Mouse (Mus musculus) forebrain, postnatal 0 days (tissue): ENCODE measurements around the gene Plin3. TPM values are rescaled to one million over a fixed set of nuclear protein-coding genes. Genes with fewer than 3 reads are reported as not detected.
A peak's percentile ranks its signal among the peaks of the same experiment; 100 is the strongest.
"Not testable (repeated sequence)": the region's sequence is repeated elsewhere in the genome, so short reads cannot be mapped to it uniquely, and the experiment has no call there.

Experiments
- ATAC-seq: fragments of 200-750 bp; cut with Nextera tagmentation; 2 replicates; pipeline ENCODE4 v1.8.0; 2017; ENCODE audit warnings: mild to moderate bottlenecking, moderate library complexity
- DNase-seq: peaks from one replicate; pipeline ENCODE4 v3.0.0-alpha.2; 2015
- H3K27ac ChIP-seq: fragments of 300-500 bp; sonication (generic); 2 replicates; pipeline ENCODE4 v1.5.1; 2014; ENCODE audit warnings: low read depth, mild to moderate bottlenecking, antibody characterized with exemption, low read length, moderate library complexity, mixed read lengths
- H3K27me3 ChIP-seq: fragments of 300-500 bp; sonication (generic); 2 replicates; pipeline ENCODE4 v1.6.1; 2014; ENCODE audit warnings: mild to moderate bottlenecking, low read length, mixed read lengths; ENCODE audit not compliant: insufficient read depth
- H3K36me3 ChIP-seq: fragments of 300-500 bp; sonication (generic); 2 replicates; pipeline ENCODE4 v1.6.1; 2014; ENCODE audit warnings: mild to moderate bottlenecking, moderate library complexity; ENCODE audit not compliant: insufficient read depth
- H3K4me1 ChIP-seq: fragments of 300-500 bp; sonication (generic); 2 replicates; pipeline ENCODE4 v1.6.1; 2014; ENCODE audit warnings: antibody characterized with exemption; ENCODE audit not compliant: insufficient read depth
- H3K4me2 ChIP-seq: fragments of 300-500 bp; sonication (generic); 2 replicates; pipeline ENCODE4 v1.6.1; 2014; ENCODE audit warnings: low read depth, mild to moderate bottlenecking, moderate library complexity
- H3K4me3 ChIP-seq: fragments of 300-500 bp; sonication (generic); 2 replicates; pipeline ENCODE4 v1.5.1; 2014; ENCODE audit warnings: low read depth, low read length, mixed read lengths
- H3K9ac ChIP-seq: fragments of 300-500 bp; sonication (generic); 2 replicates; pipeline ENCODE4 v1.6.1; 2014; ENCODE audit warnings: mild to moderate bottlenecking
- H3K9me3 ChIP-seq: fragments of 300-500 bp; sonication (generic); 2 replicates; pipeline ENCODE4 v1.6.1; 2016; ENCODE audit warnings: low read length
- CTCF ChIP-seq: sonication (generic); IDR thresholded peaks from 2 replicates; pipeline ENCODE4 v1.5.1; 2016; ENCODE audit warnings: antibody characterized with exemption, control low read depth, low read depth
- WGBS: fragments of 180-500 bp; shearing (Covaris S2); extraction: QIAGEN DNeasy Blood & Tissue Kit; methylation state at CpG from one replicate; pipeline ENCODE4 v1.1.7; 2014; 5-methylcytosine and 5-hydroxymethylcytosine counted together
- polyA plus RNA-seq: library from polyadenylated mRNA; unstranded; fragments of >200 nt; fragmentation: Nextera tagmentation; extraction: Ambion mirVana; gene quantifications from 2 replicates; pipeline ENCODE4 v1.2.1, GENCODE M21; 2015
- total RNA-seq: library from RNA; depleted of rRNA; stranded (reverse); fragments of >200 nt; gene quantifications from 2 replicates; pipeline ENCODE4 v1.2.3, GENCODE M21; 2014

Plin3 gene
- total and polyA plus RNA-seq, 2 experiments from 2014 or later: 8.5 to 13.9 TPM

DNA sequence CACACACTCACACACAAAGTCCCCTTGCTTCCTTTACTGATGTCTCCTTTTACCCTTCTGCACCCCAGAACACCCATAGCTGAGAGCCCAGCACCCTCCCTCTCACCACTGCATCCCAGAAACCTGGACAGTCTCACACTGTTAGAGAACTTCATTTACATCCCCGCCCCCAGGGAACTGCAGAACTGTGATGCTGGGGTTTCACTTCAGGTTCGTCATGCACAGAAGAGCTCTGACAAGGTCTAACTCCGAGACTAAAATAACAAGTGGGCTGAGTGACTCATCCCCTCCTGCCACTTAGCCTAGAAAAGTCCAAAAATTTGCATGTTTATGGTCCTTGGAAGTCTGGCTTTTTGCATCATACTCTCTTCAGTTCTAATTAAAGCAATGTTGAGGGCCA, 26.4 kb downstream of the Plin3 start:
- no peak overlapping the region for H3K9ac ChIP-seq
- DNase-seq: no peak
- ATAC-seq: no peak
- no peaks in the 10 kb centered on the region for H3K27me3 ChIP-seq
- no peak overlapping the region for H3K4me2 ChIP-seq
- no peak overlapping the region for H3K4me3 ChIP-seq
- no peak overlapping the region for H3K27ac ChIP-seq
- peaks cover 6% of the 10 kb centered on the region; the same call in 1 of the 2 replicates for H3K4me1 ChIP-seq
- TF ChIP-seq CTCF: no peak
- H3K36me3 ChIP-seq: peaks cover 27% of the 10 kb centered on the region
- no peaks in the 10 kb centered on the region for H3K9me3 ChIP-seq
- WGBS: 70% methylated on average over 3 of the region's 3 CpGs

DNA sequence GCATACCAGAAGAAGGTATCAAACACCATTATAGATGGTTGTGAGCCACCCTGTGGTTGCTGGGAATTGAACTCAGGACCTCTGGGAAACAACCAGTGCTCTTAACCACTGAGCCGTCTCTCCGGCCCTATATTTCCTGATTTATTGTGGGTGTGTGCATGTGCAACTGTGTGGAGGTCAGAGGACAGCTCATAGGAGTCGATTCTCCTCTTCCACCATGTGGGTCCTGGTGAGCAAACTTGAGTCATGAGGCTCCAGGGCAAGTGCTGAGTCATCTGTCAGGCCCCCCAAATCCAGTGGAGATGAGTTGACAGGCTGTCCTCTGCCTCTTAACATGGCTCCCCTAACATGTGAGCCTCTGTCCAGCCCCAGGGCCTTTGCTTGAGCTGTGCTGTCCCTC, 26.8 kb downstream of the Plin3 start:
- H3K36me3 ChIP-seq: peaks cover 31% of the 10 kb centered on the region
- no peaks in the 10 kb centered on the region for H3K9me3 ChIP-seq
- TF ChIP-seq CTCF: no peak
- H3K4me1 ChIP-seq: peaks cover 6% of the 10 kb centered on the region; the same call in 1 of the 2 replicates
- H3K9ac ChIP-seq: no peak overlapping the region
- 90% methylated on average over 3 of the region's 3 CpGs for WGBS
- ATAC-seq: no peak
- no peak for DNase-seq
- no peaks in the 10 kb centered on the region for H3K27me3 ChIP-seq
- no peak overlapping the region for H3K4me2 ChIP-seq
- H3K27ac ChIP-seq: no peak overlapping the region
- no peak overlapping the region for H3K4me3 ChIP-seq

DNA sequence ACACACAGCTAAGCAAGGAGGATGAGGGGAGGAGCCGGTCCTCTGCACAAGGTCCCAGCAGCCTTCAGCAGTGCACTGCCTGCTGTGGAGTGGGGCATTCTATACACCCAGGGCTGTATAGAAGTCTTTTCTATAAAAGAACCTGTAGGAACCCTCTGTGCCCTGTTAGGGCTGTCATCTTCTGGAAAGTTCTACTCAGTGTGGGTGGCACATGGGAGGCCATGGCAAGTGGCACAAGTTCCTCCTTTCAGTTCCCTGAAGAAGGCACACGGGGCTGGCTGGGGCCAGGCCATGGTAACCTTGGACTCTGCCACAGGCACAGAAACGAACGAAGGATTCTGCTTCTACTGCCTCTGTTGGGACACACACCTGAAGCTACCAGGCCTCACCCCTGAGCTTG, 27.7 kb downstream of the Plin3 start:
- H3K27me3 ChIP-seq: no peaks in the 10 kb centered on the region
- no peak overlapping the region for H3K4me3 ChIP-seq
- no peak overlapping the region for H3K4me2 ChIP-seq
- H3K4me1 ChIP-seq: peaks cover 6% of the 10 kb centered on the region; the same call in 1 of the 2 replicates
- no peak for ATAC-seq
- TF ChIP-seq CTCF: no peak
- no peak for DNase-seq
- no peak overlapping the region for H3K9ac ChIP-seq
- H3K36me3 ChIP-seq: peaks cover 39% of the 10 kb centered on the region
- 94% methylated on average over 4 of the region's 4 CpGs for WGBS
- no peaks in the 10 kb centered on the region for H3K9me3 ChIP-seq
- no peak overlapping the region for H3K27ac ChIP-seq

DNA sequence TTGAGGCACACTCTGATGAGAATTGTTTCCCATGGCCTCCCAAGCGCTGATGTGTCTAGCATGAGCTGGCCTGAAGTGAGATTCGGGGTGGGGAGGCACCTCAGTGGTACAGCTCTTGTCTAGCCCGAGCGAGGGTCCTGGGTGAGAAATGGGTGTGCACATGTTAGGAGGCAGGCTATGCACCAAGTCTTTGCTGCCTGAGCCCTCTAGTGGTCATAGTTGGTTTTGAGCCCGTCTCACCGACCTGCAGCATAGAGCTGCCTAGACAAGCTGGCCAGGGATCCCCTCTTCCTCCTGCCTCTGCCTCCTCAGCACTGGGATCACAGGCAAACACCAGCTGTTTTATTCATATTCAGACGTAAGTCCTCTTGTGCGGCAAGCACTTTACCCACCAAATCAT, 28.7 kb downstream of the Plin3 start:
- no peaks in the 10 kb centered on the region for H3K27me3 ChIP-seq
- 19% methylated on average over 8 of the region's 8 CpGs for WGBS

DNA sequence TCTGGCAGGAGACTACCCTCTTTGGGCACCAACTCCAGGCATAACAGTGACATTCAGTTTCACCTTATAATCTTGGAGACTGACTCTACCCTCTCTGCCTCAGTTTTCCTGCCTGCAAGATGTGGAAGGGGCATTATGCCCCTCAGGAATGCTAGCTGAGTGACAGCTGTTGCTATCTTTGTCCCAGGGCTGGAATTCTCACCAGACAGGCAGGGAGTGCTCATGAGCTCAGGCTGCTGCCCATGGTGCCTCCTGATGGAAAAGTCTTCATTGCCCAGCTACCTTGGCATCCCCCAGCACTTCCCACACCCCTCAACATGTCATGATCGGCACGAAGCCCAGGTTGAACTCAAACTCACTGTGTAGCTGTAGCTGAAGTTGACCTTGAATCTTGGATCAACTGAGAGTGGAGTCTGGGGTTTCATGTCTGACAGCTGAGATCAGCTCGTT, 30.0 kb downstream of the Plin3 start:
- H3K36me3 ChIP-seq: peaks cover 59% of the 10 kb centered on the region
- no peaks in the 10 kb centered on the region for H3K27me3 ChIP-seq
- 83% methylated on average over 3 of the region's 3 CpGs for WGBS

More for the DNA sequence above, 28.7 kb downstream of the Plin3 start:
- H3K36me3 ChIP-seq: peaks cover 49% of the 10 kb centered on the region
- TF ChIP-seq CTCF: peak; percentile 87
- H3K4me2 ChIP-seq: no peak overlapping the region
- peaks cover 13% of the 10 kb centered on the region; the same call in 1 of the 2 replicates for H3K4me1 ChIP-seq
- ATAC-seq: peak; percentile 83
- no peak overlapping the region for H3K9ac ChIP-seq
- no peak overlapping the region for H3K27ac ChIP-seq
- H3K9me3 ChIP-seq: no peaks in the 10 kb centered on the region
- H3K4me3 ChIP-seq: no peak overlapping the region
- DNase-seq: peak; percentile 79

DNA sequence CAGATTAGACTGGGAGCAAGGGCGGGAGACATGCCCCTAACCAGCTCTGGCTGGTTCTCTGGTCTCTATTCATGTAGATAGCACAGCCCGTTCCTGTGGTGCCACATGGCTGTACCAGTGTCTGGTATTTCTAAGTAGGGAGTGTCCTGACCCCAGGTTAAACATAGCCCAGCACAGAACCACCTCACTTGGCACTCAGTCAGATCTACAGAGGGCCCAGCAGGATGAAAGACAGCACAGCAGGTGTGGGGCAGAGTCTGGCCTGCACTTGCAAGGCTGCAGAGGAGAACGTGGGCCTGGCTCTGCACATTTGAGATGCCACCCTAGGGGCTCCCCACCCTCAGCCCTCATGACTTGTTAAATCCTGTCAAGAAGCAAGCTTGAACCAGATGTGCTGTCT, 31.5 kb downstream of the Plin3 start:
- no peak for ATAC-seq
- peaks cover 14% of the 10 kb centered on the region; the same call in 1 of the 2 replicates for H3K4me1 ChIP-seq
- H3K4me3 ChIP-seq: no peak overlapping the region
- TF ChIP-seq CTCF: no peak
- DNase-seq: no peak
- H3K27ac ChIP-seq: no peak overlapping the region
- peaks cover 59% of the 10 kb centered on the region for H3K36me3 ChIP-seq
- H3K9me3 ChIP-seq: no peaks in the 10 kb centered on the region
- no peak overlapping the region for H3K4me2 ChIP-seq
- 74% methylated on average over 3 of the region's 3 CpGs for WGBS
- no peak overlapping the region for H3K9ac ChIP-seq
- no peaks in the 10 kb centered on the region for H3K27me3 ChIP-seq

More for the DNA sequence above, 30.0 kb downstream of the Plin3 start:
- Histone ChIP-seq H3K4me3 (no peak overlapping the region), H3K9ac (no peak overlapping the region), H3K9me3 (no peaks in the 10 kb centered on the region), H3K4me1 (peaks cover 12% of the 10 kb centered on the region; the same call in 1 of the 2 replicates), H3K27ac (no peak overlapping the region), H3K4me2 (no peak overlapping the region)
- ATAC-seq: no peak
- DNase-seq: no peak
- no peak for TF ChIP-seq CTCF

DNA sequence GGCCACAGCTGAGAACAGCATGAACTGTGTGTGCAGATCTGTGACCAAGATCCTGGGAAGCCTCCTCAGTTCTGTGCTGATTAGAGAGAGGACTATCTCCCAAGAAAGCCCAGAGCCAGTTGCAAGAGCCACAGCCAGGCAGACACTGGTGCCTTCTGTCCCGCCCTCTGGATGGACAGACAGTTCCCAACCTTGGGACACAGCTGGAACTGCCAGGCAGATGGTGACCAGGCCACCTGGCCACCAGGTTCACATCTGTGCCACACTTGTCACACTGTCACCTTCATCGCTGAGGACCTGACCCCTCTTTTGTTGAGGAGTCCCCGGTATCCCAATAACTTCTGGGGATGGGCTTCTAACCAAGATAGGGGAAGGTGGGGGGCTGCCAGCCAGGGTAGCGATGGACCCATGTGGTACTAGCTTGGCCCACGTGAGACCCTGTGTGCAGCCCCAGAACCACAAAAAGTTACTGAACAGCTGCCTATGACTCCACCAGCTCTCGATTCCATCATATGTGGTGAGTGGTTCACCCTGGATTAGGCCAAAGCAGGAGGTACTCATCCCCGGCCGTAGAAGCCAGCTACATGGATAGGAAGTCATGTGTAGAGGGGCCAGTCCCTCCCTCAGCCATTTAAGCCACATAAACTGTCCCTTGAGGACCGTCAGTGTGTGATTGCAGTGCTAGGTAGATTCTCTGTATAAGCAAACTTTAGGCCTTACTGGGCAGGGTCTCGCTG, 33.2 kb downstream of the Plin3 start:
- peaks cover 20% of the 10 kb centered on the region; the same call in 1 of the 2 replicates for H3K4me1 ChIP-seq
- H3K27me3 ChIP-seq: no peaks in the 10 kb centered on the region
- H3K4me3 ChIP-seq: no peak overlapping the region
- H3K27ac ChIP-seq: no peak overlapping the region
- H3K36me3 ChIP-seq: peaks cover 51% of the 10 kb centered on the region
- H3K4me2 ChIP-seq: no peak overlapping the region
- H3K9me3 ChIP-seq: no peaks in the 10 kb centered on the region
- no peak for ATAC-seq
- no peak for DNase-seq
- TF ChIP-seq CTCF: no peak
- WGBS: 90% methylated on average over 10 of the region's 10 CpGs
- no peak overlapping the region for H3K9ac ChIP-seq

DNA sequence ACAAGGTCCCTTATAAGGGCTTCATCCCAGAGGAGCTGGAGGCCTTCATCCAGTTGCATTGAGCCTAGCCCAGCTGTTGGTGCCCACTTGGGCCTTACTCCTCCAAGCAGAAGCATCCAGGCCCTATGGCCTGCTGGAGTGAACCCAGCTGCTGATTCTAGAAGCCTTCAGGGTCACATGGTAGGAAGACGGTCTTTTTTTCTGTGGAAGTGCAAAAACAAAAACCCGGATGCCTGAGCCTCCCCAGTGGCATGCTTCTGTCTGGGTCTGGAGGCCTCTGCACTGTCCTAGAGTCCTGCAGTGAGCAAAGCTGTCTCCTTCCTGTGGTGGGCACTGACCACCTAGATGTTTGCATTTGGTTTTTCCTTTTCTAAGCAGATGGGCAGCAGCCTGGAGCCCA, 33.9 kb downstream of the Plin3 start:
- H3K36me3 ChIP-seq: peaks cover 51% of the 10 kb centered on the region
- peaks cover 20% of the 10 kb centered on the region; the same call in 1 of the 2 replicates for H3K4me1 ChIP-seq
- not testable (repeated sequence) for H3K27me3 ChIP-seq, H3K27ac ChIP-seq, H3K4me2 ChIP-seq, H3K4me3 ChIP-seq, H3K9ac ChIP-seq, H3K9me3 ChIP-seq, DNase-seq, ATAC-seq
- 73% methylated on average over 2 of the region's 2 CpGs for WGBS

DNA sequence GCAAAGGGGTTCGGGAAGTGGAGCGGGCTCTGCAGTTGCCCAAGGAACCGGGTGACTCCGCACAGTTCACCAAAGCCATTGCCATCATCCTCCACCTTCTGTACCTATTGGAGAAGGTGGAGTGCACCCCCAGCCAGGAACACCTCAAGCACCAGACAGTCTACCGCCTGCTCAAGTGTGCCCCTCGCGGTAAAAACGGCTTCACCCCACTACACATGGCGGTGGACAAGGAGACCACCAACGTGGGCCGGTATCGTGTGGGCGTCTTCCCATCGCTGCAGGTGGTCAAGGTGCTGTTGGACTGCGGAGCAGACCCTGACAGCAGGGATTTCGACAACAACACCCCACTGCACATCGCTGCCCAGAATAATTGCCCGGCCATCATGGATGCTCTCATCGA, 34.4 kb downstream of the Plin3 start:
- H3K9ac ChIP-seq, ATAC-seq, H3K27ac ChIP-seq, H3K27me3 ChIP-seq, H3K9me3 ChIP-seq, H3K4me3 ChIP-seq, DNase-seq: not testable (repeated sequence)
- peaks cover 51% of the 10 kb centered on the region for H3K36me3 ChIP-seq
- 0 out of 2 replicates have a peak overlapping the region, but pooled peaks have one; percentile 91 for H3K4me2 ChIP-seq
- H3K4me1 ChIP-seq: peaks cover 20% of the 10 kb centered on the region; the same call in 1 of the 2 replicates
- whole genome bisulfite sequencing: 96% methylated on average over 19 of the region's 19 CpGs
